Mouse (Mus musculus): Measurements from ENCODE around the gene Olfr982. TPM values are rescaled to one million over a fixed set of nuclear protein-coding genes. Genes with fewer than 3 reads are reported as not detected.

The Olfr982 gene
- polyA plus RNA-seq (2015; fragmentation: Nextera tagmentation; extraction: Ambion mirVana): not detected in 2 replicates

DNA sequence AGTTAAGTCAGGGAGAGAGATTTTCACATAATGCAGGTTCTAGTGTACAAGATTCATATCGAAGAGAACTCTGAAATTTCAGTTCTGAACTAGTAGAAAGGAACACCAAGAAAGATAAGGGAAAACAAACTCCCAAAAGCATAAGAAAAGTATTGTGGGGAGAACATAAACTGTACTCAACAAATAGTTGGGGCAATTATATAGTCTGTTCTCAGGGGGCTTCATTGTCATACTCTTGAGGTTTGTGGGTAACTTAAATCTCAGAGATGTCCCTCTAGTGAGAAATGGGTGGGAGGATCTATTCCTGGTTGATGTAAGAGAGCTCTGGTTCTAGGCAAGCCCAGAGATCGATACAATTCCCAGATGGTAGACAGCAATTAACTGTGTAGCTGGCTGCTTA lies at the start of gene Olfr982:
TSS of gene Olfr982 (plus strand) at position 301 of the 400 bp plus-strand sequence.

DNA sequence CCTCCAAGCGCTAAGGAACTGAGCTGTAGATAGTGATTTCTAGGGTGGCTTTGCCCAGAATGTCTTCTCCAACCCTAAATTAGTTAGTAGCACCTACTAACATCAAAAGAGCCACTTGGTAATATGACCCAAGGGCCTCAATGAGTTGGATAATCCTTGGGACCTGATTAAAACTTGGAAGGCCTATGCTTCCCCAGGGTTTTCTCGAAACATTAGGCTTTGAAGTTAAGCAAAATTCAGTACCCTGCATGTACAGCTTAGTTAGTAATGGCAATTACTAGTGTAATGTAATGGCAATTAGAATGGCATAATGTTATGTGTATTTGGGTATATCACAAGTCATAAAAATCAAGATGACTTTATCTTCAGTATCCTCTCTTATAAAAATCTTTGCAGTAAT lies 19.9 kb downstream of the Olfr982 start, which contains the start of gene Olfr983:
TSS of gene Olfr983 (minus strand) at position 101 of the 400 bp plus-strand sequence.

GRCm38 (mm10) chr9:40114106-40114505 lies 40.5 kb downstream of the Olfr982 start, which contains the start of gene Olfr984:
Olfr984 (minus strand) TSS chr9:40114206.

Other genes with a start within 250 kb of the Olfr982 start
- gene Olfr971, start 237.0 kb upstream of the Olfr982 start, polyA plus RNA-seq (2015; fragmentation: Nextera tagmentation; extraction: Ambion mirVana): not detected in 2 replicates
- not detected in 2 replicates for gene Olfr972, start 207.4 kb upstream of the Olfr982 start, polyA plus RNA-seq (2015; fragmentation: Nextera tagmentation; extraction: Ambion mirVana)
- not detected in 2 replicates for gene Olfr229, start 166.5 kb upstream of the Olfr982 start, polyA plus RNA-seq (2015; fragmentation: Nextera tagmentation; extraction: Ambion mirVana)
- gene Olfr974, start 136.3 kb upstream of the Olfr982 start, polyA plus RNA-seq (2015; fragmentation: Nextera tagmentation; extraction: Ambion mirVana): not detected in 2 replicates
- gene Olfr975, start 121.8 kb upstream of the Olfr982 start, polyA plus RNA-seq (2015; fragmentation: Nextera tagmentation; extraction: Ambion mirVana): not detected in 2 replicates
- not detected in 2 replicates for gene Olfr976, start 112.7 kb upstream of the Olfr982 start, polyA plus RNA-seq (2015; fragmentation: Nextera tagmentation; extraction: Ambion mirVana)
- not detected in 2 replicates for gene Olfr978, start 81.7 kb upstream of the Olfr982 start, polyA plus RNA-seq (2015; fragmentation: Nextera tagmentation; extraction: Ambion mirVana)
- not detected in 2 replicates for gene Olfr979, start 70.4 kb upstream of the Olfr982 start, polyA plus RNA-seq (2015; fragmentation: Nextera tagmentation; extraction: Ambion mirVana)
- gene Olfr980, start 64.2 kb upstream of the Olfr982 start, polyA plus RNA-seq (2015; fragmentation: Nextera tagmentation; extraction: Ambion mirVana): not detected in 2 replicates
- 0.05 TPM in 1 of 2 replicates, not detected in the other for gene Olfr981, start 52.4 kb upstream of the Olfr982 start, polyA plus RNA-seq (2015; fragmentation: Nextera tagmentation; extraction: Ambion mirVana)
- gene Olfr983, start 19.8 kb downstream of the Olfr982 start, polyA plus RNA-seq (2015; fragmentation: Nextera tagmentation; extraction: Ambion mirVana): not detected in 2 replicates
- not detected in 2 replicates for gene Olfr984, start 40.4 kb downstream of the Olfr982 start, polyA plus RNA-seq (2015; fragmentation: Nextera tagmentation; extraction: Ambion mirVana)
- gene Olfr985, start 56.4 kb downstream of the Olfr982 start, polyA plus RNA-seq (2015; fragmentation: Nextera tagmentation; extraction: Ambion mirVana): not detected in 2 replicates
- gene Tmem225, start 74.3 kb downstream of the Olfr982 start, polyA plus RNA-seq (2015; fragmentation: Nextera tagmentation; extraction: Ambion mirVana): not detected in 2 replicates
- not detected in 2 replicates for gene Olfr986, start 107.1 kb downstream of the Olfr982 start, polyA plus RNA-seq (2015; fragmentation: Nextera tagmentation; extraction: Ambion mirVana)
- gene Zfp202, start 118.5 kb downstream of the Olfr982 start, polyA plus RNA-seq (2015; fragmentation: Nextera tagmentation; extraction: Ambion mirVana): 6.6 and 7.0 TPM in 2 replicates
- 89.1 and 105 TPM in 2 replicates for gene Scn3b, start 195.4 kb downstream of the Olfr982 start, polyA plus RNA-seq (2015; fragmentation: Nextera tagmentation; extraction: Ambion mirVana)

Data from neural tube, postnatal 0 days (tissue).